Mouse (Mus musculus) CH12.LX (cell line): ENCODE results near the gene Lair1.

Experiments used
- CHD2 ChIP-seq: IDR thresholded peaks from 2 replicates; pipeline ENCODE4 v1.6.1; 2011; ENCODE audit warnings: low read length, improper control_type of control experiment
- ELF1 ChIP-seq: IDR thresholded peaks from 2 replicates; pipeline ENCODE4 v1.6.1; 2014; ENCODE audit warnings: low read depth, mild to moderate bottlenecking, inconsistent platforms, low read length, improper control_type of control experiment
- EP300 ChIP-seq: IDR thresholded peaks from 2 replicates; pipeline ENCODE4 v1.6.1; 2011; ENCODE audit warnings: low read length, improper control_type of control experiment
- HCFC1 ChIP-seq: IDR thresholded peaks from 2 replicates; pipeline ENCODE4 v1.6.1; 2012; ENCODE audit warnings: low read depth, mild to moderate bottlenecking, inconsistent platforms, low read length, improper control_type of control experiment
- POLR2A ChIP-seq: IDR thresholded peaks from 2 replicates; pipeline ENCODE4 v1.6.1; 2011; ENCODE audit warnings: low read depth, mild to moderate bottlenecking, improper control_type of control experiment, low read length
- UBTF ChIP-seq: IDR thresholded peaks from 2 replicates; pipeline ENCODE4 v1.6.1; 2012; ENCODE audit warnings: low read depth, mild to moderate bottlenecking, inconsistent platforms, low read length, improper control_type of control experiment, moderate library complexity
- USF1 ChIP-seq: IDR thresholded peaks from 2 replicates; pipeline ENCODE4 v1.6.1; 2014; ENCODE audit warnings: low read depth, mild to moderate bottlenecking, inconsistent platforms, low read length, improper control_type of control experiment

- no peak for TF ChIP-seq ELF1
- no peak for TF ChIP-seq USF1
- no peak for TF ChIP-seq POLR2A
- no peak for TF ChIP-seq CHD2
- TF ChIP-seq UBTF, result no peak
- no peak for TF ChIP-seq HCFC1
- no peak for TF ChIP-seq EP300
These were observed 21.2 kb upstream of the Lair1 start for GRCm38 (mm10) chr7:4084161-4084560.
